Mouse (Mus musculus) ovary, postnatal 10 days (tissue): ENCODE data around the gene Txndc2.
"Not testable (repeated sequence)": the region's sequence is repeated elsewhere in the genome, so short reads cannot be mapped to it uniquely, and the experiment has no call there.

Experiments used
- DNase-seq: peaks from one replicate; pipeline ENCODE4 v3.0.0; 2022; ENCODE audit warnings: low spot score

Txndc2 gene

DNA sequence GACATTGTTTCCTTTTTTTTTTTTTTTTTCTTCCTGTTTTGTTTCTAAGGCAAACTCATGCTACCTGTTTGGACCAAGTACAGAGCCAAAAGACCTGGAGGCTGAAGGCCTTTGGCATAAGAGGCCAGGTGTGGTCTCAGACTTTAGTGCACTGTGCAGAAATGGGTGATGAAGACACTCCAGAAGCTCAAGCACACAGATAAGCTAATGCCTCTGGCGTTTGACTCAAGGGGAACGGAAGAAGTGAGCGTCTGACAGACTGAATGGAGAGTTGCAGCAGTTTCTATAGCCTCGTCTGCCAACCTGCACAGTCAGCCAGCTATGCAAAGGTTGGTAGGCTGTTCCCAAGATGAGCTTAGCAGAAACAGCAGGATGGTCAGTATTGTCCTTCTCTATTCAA, 13.6 kb upstream of the Txndc2 start:
- DNase-seq = no peak

DNA sequence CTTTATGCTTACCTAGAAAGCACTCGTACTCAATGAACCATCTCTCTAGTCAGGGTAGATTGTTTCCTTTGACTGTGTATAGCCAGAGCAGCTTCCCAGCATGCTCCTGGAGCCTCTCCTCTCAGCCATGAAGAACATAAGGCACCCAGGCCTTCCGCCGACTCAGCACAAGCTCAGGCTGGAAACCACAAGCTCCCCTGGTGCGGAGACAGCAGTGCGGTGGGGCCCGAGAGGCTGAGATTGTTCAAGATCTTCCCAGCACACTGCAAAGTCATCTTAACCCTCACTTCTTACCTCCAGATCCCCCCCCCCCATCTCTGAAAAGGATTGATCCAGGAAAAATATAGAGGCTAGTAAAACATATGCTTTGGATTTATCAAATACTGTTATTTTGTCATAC, 8.6 kb upstream of the Txndc2 start:
- DNase-seq = no peak

DNA sequence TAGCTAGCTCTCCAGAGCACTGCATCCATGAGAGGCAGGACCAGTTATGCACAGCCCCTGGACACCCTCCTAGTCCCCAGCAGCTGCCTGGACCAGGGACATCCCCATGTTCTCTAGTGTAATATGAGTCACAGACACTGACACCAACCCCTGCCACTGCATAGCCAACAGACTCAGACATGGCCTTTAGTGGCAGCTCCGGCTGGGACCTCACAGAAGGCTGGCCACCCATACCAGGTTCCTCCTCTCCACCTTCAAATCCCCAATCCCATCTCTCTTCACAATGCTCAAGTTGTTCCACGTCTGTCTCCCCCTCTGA, 7.2 kb upstream of the Txndc2 start:
- no peak for DNase-seq

DNA sequence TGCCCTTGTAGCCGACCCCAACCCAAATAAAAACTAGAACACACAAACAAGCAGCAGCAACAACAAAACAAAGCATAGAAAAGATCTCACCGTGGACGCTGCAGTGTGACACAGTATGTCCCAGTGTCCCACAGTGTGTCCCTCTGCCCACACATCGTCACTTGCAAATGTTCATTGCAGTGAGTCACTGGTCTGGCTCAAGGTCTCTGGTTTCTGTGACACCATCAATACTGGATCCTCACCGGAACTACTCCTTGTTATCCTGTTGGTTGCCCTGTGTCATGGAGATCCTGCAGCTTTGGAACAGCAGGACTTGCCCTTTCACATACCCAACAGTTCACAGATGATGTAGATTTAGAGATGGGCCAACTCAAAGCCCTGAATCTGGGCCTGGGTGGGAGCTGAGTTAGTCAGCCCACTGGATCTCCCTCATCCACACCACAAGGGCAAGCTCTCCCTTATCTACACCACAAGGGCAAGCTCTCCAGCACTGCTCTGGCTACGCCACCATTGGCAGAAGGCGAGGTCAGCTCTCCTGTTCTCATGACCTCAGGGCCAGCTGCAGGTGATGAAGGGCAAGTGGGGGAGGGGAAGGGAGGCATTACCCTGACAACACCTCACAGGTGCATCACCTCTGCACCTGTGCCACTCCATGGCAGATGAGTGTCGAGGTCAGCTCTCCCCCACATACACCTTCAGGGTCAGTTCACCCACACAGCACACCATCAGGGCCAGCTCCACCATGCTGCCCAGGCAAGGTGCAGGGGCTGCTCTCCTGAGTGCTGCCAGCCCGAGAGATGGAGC, 6.6 kb upstream of the Txndc2 start:
- DNase-seq = no peak

DNA sequence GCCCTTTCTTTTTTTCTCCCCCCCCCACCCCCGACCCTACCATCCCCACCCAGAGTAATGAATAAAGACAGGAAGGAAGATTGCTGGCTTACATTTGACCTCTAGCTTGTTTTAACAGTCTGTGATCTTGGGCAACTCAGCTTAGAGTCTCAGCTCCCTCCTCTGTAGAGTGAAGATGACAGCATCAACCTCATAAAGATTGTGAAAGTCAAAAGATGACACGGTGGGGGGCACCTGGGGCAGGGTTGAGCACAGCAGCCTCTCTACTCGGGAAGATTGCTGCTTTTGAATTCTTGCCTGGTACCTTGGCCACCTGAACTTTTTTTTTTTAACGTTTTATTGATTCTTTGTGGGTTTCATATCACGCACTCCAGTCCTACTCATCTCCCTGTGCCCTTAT, 6.0 kb upstream of the Txndc2 start:
- no peak for DNase-seq

DNA sequence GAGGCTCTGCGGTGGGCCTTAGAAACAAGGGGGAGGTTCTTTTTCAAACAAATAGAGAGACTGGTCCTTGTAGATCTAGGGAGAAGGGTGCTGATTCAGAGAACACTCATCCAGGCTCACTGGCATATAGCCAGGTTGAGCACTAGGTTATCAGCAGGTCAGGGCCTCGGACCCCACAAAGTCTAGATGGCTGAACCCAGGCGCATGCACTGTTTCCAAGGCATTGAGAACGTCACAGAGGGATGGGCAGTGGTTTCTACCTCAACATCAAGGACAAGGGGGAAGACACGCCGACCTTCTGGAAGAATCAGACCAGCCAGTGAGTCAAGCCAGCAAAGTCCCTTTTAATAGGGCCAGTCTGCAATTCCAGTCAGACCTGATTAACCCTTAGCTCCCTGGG, 5.3 kb upstream of the Txndc2 start:
- DNase-seq = no peak

DNA sequence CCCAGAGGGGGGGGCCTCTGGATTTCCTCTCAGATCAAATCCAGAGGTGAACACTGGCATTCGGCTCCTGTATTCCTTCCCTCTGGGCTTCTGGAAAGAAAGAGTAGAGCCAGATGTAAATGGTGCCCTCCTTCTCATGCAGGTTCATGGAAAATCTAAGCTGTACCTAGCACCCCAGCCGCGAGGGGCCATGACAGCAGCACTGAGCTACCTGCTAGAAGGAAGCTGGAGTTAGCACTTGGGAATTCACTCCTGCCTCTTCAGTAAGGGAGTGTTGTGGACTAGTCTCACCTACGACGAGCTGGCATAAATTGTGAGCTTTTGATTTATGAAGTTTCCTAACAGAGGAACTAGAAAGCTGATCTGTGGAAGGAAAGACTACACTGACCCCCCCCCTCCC, 1.6 kb upstream of the Txndc2 start:
- DNase-seq = no peak

DNA sequence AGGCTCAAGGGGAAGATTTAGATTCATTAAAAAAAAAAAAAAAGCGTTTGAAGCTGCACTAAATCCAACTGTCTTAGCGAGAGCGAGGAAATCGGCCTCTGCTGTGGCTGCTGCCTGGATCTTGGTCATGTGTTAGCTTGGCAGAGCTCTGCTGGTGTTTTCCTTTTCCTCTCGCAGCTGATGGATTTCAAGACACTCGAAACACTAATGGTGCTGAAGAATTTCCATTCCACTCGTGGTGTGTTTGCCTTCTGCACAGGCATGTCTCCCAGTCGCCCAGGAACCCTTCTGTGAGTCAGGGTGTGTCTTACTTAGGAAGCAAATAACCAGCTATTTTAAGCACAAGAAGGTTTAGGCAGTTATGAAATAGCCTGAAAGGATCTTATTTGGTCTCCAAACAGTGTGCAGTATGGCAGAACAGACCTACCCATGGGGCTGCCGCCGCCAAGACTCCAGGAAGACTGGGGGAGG, 1.1 kb upstream of the Txndc2 start:
- DNase-seq = no peak

DNA sequence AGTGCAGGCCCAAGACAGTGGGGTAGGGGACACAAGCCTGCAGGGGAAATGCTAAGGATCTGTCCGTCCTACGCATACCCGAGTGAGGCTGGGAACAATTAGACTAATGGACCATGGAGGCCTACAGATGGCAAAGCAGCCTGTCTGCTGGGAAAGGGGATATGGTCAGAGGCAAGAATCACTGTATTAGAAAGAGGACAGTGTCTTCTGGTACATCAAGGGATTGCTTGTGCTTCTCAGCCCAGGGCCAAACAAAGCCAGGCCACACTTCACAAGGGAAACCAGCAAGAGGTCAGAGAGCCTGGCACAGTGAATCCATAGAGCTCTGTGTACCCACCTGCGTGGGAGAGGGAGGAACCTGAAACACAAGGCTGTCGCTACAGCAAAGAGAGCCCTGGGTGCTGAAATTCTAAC, 617 bp upstream of the Txndc2 start:
- no peak for DNase-seq

DNA sequence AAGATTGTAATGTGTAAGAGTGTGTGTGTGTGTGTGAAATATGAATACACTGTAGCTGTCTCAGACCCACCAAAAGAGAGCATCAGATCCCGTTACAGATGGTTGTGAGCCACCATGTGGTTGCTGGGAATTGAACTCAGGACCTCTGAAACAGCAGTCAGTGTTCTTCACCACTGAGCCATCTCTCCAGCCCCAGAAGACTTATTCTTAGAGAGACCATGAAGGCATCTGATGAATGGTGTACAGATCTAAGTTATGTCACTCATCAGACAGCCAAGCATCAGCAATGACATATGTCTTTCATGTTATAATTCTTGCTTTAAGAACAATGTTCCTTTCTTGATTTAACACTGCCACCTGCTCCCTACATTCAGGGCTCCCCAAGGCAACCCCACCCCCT, 2.8 kb downstream of the Txndc2 start:
- no peak for DNase-seq

DNA sequence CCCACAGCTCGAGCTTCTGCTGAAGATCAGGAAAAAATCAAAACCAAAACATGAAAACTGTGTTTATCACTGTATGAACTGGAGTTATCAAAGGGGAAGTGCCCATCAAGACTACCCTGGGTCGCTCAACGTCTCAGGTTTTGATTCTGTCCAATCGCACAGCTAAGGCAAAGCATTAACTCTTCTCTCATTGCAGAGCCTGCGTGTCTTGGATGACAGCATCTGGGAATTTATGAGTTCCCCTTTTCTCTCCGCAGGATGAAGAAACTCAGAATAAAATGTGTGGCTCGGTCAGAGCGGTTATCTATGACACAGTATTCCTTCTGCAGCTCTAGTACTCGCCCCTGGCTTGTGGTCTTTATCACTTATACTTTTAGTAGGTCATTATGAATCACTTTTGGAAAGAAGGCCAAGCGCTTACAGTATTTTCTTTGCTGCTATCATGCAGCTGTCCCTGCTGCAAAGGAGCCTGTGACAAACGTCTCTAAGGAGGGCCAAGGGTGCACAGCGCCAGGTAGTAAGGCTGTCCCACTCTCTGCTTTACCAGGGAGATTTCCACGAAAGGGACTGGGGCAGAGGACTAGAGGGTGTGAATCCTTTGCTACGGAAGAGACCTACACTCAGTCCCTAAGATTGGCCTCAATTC, 6.1 kb downstream of the Txndc2 start:
- DNase-seq = no peak

DNA sequence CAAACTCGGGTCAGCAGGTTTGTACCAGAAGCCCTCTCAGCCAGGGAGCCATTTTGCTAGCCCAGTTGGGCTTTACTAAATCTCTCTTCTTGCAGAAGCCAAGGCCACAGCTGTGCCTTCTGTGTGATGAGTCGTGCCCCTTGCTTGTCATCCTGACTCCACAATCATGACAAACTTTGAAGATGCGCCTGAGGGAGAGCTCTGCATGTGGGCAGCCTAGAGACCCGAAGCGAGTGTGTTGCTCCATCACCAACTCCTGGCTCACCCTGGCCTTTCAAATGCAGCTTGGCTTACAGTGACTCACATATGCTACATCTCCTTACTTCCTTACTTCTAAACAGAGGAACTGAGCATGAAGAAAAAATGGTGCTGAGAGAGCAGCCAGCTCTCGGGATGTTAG, 12.0 kb downstream of the Txndc2 start:
- DNase-seq = no peak

DNA sequence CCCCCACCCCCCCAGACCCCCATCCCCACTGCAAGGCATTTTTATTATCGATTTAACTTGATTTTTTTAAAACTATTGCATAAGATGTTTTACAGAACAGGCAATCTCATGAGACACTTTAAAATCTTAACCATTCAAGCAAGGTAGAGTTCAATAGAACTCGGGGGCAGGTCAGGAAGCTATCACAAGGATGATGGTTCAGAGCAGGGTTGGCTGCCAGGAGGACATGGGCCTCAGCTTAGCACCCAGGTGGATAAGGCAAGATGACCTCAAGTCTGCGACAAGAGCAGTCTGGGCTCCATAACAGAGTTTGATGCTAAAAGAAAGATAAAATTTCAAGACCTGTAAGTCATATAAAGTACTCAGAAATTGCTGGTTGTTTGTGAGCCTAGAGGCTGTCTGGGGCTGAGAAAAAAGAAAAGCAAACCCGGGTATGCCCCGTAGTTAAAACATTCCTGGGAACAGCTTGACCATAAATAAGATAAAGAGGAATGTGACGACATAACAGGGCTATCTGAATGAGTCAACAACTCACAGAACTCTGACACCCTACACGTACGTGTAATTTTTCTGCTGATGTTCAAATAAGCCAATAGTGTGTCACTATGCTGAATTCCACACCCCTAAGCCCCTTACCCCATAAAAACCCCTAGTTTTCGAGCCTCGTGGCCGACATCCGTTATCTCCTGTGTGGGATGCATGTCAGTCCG, 13.0 kb downstream of the Txndc2 start:
- DNase-seq = not testable (repeated sequence)

DNA sequence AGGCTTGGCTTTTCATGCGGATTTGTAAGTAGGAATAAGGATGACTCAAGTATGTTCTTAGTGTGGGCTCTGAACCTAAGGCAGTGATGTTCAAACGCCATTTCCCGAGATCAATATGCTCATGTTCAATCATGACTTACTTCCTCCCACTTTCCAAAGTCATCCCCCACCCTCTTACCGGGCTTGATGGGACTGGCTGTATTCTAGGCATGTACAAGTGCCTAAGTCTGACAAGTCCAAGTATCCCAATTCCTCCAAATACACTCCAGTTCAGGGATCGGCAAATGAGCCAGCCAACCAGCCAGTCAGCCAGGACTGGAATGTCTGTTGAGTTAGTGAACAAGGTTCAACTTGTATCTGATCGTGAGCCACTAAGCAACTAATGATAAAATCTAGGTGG, 15.7 kb downstream of the Txndc2 start:
- DNase-seq = no peak

DNA sequence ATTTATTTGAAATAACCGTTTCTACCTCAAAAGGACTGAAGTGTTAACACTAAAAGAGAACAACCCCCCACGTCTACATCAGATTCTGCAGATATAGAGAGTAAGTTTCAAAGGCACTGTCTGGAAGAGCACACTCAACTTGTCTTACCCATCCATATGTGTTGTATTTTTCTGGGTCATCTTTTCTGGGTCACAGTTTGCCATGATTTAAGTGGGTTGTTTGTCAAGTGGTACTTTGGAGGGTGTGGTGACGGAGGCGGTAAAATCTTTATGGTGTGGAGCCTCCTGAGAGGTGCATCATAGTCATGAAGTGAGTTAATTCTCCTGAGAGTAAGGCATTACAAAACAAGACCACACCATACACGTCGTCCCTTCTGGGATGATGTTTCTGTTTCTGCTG, 16.4 kb downstream of the Txndc2 start:
- DNase-seq = no peak

DNA sequence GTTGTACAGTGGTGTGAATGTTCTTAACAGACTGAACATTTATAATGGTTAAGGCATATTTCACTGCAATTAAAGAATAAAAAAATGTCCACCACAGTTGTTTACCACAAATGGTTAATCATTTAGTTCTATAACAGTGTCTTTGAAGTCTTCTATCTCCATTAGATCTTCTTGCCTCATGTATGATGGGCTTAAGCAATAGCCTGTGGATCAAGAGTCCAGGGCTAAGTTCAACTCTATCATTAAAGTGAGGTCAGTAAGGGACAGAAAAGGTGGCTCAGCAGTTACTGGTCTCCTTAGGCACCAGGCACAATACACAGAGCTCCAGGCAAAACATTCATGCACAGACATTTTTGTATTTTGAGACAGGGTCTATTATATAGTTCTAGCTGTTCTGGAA, 18.8 kb downstream of the Txndc2 start:
- no peak for DNase-seq

DNA sequence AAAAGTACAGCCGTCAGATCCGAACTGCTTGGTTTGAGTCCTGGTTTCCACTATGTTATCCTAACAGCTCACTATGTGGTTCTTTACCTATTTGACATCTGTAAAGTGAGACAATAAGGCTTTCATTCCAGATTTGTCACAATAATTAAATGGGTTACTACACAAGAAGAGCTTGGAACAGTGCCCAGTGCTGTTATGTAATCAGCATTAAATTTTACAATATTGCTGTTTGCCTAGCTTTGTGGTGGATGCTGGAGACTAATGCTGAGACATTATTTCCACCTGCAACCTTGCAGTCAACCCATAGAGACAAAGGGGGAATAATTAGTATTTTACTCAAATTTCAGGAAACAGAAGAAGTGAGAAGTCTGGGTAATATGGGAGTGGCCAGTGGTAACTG, 23.5 kb downstream of the Txndc2 start:
- DNase-seq = no peak

DNA sequence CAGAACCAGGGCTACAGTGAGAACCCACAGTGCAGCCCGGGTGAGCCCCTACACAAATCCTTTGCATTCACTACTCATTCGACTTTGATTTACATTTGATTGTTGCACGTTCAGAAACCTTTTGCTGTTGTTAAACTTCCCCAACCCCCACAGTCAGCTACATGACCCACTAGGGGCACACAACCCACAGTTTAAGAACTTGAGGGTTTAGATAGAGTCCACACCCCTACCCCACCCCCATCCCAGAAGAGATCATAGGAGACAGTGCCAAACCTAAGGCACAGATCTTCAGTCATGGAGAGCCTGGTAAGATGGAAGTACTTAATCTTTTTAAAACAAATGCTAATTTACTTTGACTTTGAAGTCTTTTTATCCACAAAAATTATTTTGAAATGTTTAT, 26.3 kb downstream of the Txndc2 start:
- no peak for DNase-seq

DNA sequence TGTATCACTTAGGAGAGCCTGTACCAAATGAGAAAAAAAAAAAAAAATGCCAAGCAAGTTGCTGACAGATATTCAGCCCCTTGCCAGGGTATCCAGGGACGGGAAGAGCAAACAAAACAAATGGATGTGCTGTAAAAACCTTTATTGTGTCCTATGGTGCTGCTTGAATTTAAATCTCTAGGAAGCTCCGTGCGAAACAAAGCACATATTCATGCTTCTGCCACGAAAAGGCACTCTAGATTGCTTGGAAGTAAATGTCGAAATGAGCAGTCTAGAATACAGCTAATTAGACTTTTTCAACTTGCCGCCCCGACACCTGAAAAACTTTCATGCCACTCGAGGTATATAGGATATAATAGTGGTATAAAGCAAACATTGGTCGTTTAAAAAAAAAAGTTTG, 27.5 kb downstream of the Txndc2 start:
- DNase-seq = no peak

DNA sequence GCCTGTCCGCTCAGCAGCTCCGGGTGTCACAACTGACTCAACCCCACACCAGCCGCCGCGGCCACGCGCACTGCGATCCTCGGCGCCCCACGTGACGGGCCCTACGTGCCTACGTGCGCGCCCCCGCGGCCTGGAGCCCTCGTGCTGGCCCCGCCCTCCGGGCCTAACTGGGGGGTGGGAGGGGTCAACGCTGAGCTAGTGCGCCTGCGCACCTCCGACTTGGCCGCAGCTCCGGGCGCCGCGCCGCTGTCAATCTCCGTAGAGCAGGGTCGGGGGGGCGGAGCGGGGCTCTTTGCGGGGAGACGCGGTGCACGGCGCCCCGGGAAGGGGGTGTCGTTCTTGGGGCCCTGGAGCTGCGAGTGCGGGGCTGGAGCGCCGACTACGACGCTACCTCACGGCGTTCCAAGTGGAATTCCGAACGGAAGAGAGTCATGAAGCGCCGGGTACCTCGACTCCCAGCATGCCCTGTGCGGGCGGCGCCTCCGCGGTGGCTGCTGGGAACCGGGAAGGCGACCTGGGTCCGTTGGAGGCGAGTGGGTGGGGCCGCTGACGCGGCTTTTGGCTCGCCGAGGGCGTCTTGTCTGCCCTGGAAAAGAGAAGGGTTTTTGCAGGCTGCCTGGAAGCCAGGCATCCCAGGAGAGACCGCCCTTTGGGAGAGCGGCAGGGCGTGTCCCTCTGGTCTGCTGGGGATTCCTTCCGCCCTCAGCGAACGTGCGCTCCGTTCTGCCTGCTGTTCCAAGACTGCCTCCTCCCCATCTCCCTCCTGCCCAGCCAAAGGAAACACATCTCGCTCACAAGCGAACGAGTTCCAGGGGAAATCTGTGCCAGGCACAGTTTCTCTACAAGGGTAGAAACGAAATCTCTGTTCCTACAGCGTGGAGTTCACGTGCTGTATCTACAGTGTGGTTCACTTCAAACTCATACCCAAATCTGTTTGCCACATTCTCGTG, 28.2 kb downstream of the Txndc2 start, which contains the start of gene Vapa:
Vapa (minus strand) TSS at position 93 of the 950 bp plus-strand sequence.
- peak; percentile 93 for DNase-seq

DNA sequence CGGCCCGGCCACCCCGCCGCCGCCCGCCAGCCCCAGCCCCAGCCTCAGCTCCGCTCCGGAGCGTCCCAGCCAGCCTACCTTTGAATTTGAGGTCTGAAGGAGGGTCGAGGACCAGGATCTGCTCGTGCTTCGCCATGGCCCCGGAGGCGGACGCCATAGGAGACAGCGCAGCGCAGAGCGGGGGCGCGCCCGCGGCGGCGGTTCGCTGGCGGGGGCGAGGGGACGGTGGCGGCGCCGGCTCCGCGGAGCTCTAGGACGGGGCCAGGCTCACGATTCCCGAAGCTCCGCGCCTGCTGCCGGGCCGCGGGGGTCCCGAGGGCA, 28.9 kb downstream of the Txndc2 start:
- no peak for DNase-seq
